Comparison of ENCODE assay signal across 25 mouse cellular contexts in the genomic region with DNA sequence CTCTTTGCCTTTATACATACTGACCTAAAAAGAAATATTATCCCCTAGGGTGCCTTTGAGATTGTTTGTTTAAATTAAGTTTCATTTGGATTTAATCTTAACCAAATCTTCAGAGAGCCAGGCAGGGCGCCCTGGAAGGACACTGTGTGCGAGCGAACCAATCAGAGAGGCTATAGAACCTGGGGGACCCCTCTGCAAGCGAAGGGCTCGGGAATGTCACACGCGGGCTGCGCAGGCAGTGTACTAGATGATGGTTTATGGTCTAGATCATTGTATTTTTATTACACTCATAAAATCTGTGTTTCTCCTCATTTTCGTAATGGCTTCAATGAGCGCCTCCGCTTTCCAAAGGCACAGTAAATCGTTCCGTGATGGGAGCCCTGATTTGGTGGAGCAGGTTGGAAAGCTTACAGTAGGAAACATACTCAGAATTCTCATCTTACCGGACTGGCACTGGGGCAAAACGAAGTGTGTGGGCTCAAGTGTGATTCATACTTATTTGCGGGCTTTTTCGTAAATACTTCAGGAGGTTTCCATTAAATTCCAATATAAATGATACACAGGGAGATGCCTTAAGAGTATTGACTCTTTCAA.
DNase-seq lines count a peak whose midpoint lies in the region; ATAC-seq and TF ChIP-seq lines count a peak whose summit lies in the region.
"Had no signal": no experiment of that assay in that cellular context is flagged by ENCODE, and none has a peak within 500 bp of the region (broad histone marks: within the 10 kb centered on the region; RNA-seq: fewer than 3 reads in every experiment).

No protein-coding gene starts in this region.

- no peak for DNase-seq in hindbrain, embryonic 14.5 days (ENCODE audit: low spot score)
- no peak for DNase-seq in hindbrain, embryonic 11.5 days (ENCODE audit: low spot score)
- peak; percentile 16 to 27 for DNase-seq in kidney, postnatal 4 days
- no peak for DNase-seq in kidney, adult 8-10 months
- DNase-seq in hindbrain, postnatal 0 days (ENCODE audit: low spot score), result peak; percentile 30
- DNase-seq: adrenal gland, postnatal 25 days; cerebellum, adult 11 months; cerebellum, postnatal 10 days; gastrocnemius, postnatal 14 days; kidney, postnatal 10 days; layer of hippocampus, adult 9-11 months; left cerebral cortex, postnatal 4 days; lung, postnatal 4 days; right cerebral cortex, postnatal 14 days; spleen, adult 18-20 months; thymus, adult 18-20 months had no signal

- H3K27ac ChIP-seq in hindbrain, embryonic 14.5 days, result peak overlapping the region; percentile 14; the same call in 1 of the 2 replicates
- H3K27ac ChIP-seq in hindbrain, embryonic 11.5 days (ENCODE audit: low read depth, low read length), result no peak overlapping the region
- H3K27ac ChIP-seq in hindbrain, postnatal 0 days, result no peak overlapping the region
- no peak overlapping the region for H3K27ac ChIP-seq in neural tube, embryonic 12.5 days
- no peak overlapping the region for H3K27ac ChIP-seq in heart, embryonic 11.5 days (ENCODE audit: low read depth, low read length)
- H3K27ac ChIP-seq: forebrain, embryonic 15.5 days; left cerebral cortex, adult 2 months; liver, embryonic 14.5 days; lung, embryonic 15.5 days; stomach, embryonic 15.5 days had no signal

- WGBS in hindbrain, embryonic 14.5 days, result 71% methylated on average over 17 of the region's 17 CpGs
- 88% methylated on average over 17 of the region's 17 CpGs for WGBS in hindbrain, embryonic 11.5 days
- WGBS in hindbrain, postnatal 0 days, result 74% methylated on average over 17 of the region's 17 CpGs
- WGBS in neural tube, embryonic 12.5 days, result 51% methylated on average over 17 of the region's 17 CpGs
- 86% methylated on average over 17 of the region's 17 CpGs for WGBS in heart, embryonic 11.5 days (ENCODE audit: insufficient replicate concordance)

- H3K4me3 ChIP-seq in hindbrain, embryonic 14.5 days (replicated peaks; ENCODE audit: low read length), result no peak overlapping the region
- H3K4me3 ChIP-seq in hindbrain, embryonic 11.5 days (ENCODE audit: low read depth, low read length), result no peak overlapping the region
- no peak overlapping the region for H3K4me3 ChIP-seq in hindbrain, postnatal 0 days (ENCODE audit: low read length)
- no peak overlapping the region for H3K4me3 ChIP-seq in neural tube, embryonic 12.5 days
- H3K4me3 ChIP-seq in heart, embryonic 11.5 days (ENCODE audit: low read depth, low read length), result no peak overlapping the region
- H3K4me3 ChIP-seq: forebrain, embryonic 15.5 days; left cerebral cortex, adult 2 months; lung, embryonic 15.5 days; stomach, embryonic 15.5 days had no signal

- no peaks in the 10 kb centered on the region for H3K27me3 ChIP-seq in hindbrain, embryonic 14.5 days (ENCODE audit: control insufficient read depth, insufficient read depth, low read length)
- H3K27me3 ChIP-seq in hindbrain, embryonic 11.5 days (ENCODE audit: control insufficient read depth, insufficient read depth, low read length), result no peaks in the 10 kb centered on the region
- no peaks in the 10 kb centered on the region for H3K27me3 ChIP-seq in hindbrain, postnatal 0 days (ENCODE audit: insufficient read depth, low read length)
- no peaks in the 10 kb centered on the region for H3K27me3 ChIP-seq in neural tube, embryonic 12.5 days (replicated peaks)
- H3K27me3 ChIP-seq in heart, embryonic 11.5 days (ENCODE audit: control insufficient read depth, insufficient read depth, low read length), result no peaks in the 10 kb centered on the region
- H3K27me3 ChIP-seq: CH12.LX; forebrain, embryonic 15.5 days; lung, embryonic 15.5 days; stomach, embryonic 15.5 days had no signal

- no peak overlapping the region for H3K9ac ChIP-seq in hindbrain, embryonic 14.5 days
- no peak overlapping the region for H3K9ac ChIP-seq in hindbrain, embryonic 11.5 days (ENCODE audit: low read depth, low read length)
- no peak overlapping the region for H3K9ac ChIP-seq in hindbrain, postnatal 0 days (replicated peaks; ENCODE audit: low read length)
- H3K9ac ChIP-seq in neural tube, embryonic 12.5 days, result no peak overlapping the region
- H3K9ac ChIP-seq in heart, embryonic 11.5 days (ENCODE audit: low read depth, low read length), result no peak overlapping the region
- H3K9ac ChIP-seq: forebrain, embryonic 15.5 days; liver, embryonic 14.5 days; lung, embryonic 15.5 days; stomach, embryonic 15.5 days had no signal

- peaks cover 10% of the 10 kb centered on the region; the same call in 1 of the 2 replicates for H3K4me1 ChIP-seq in hindbrain, embryonic 14.5 days (replicated peaks; ENCODE audit: control insufficient read depth, insufficient read depth, low read length)
- H3K4me1 ChIP-seq in hindbrain, embryonic 11.5 days (replicated peaks; ENCODE audit: control insufficient read depth, insufficient read depth, low read length), result peaks cover 5% of the 10 kb centered on the region; the same call in 1 of the 2 replicates
- H3K4me1 ChIP-seq in hindbrain, postnatal 0 days (ENCODE audit: insufficient read depth, low read length), result no peaks in the 10 kb centered on the region
- peaks cover 10% of the 10 kb centered on the region; the same call in 1 of the 2 replicates for H3K4me1 ChIP-seq in neural tube, embryonic 12.5 days
- no peaks in the 10 kb centered on the region; the same call in 1 of the 2 replicates for H3K4me1 ChIP-seq in heart, embryonic 11.5 days (ENCODE audit: control insufficient read depth, insufficient read depth, low read length)
- H3K4me1 ChIP-seq: stomach, embryonic 15.5 days had no signal

- H3K4me2 ChIP-seq in hindbrain, embryonic 14.5 days (replicated peaks), result no peak overlapping the region; the same call in 1 of the 2 replicates
- no peak overlapping the region for H3K4me2 ChIP-seq in hindbrain, embryonic 11.5 days (replicated peaks; ENCODE audit: low read depth, low read length)
- no peak overlapping the region for H3K4me2 ChIP-seq in hindbrain, postnatal 0 days (ENCODE audit: low read depth, low read length)
- H3K4me2 ChIP-seq in neural tube, embryonic 12.5 days (replicated peaks), result no peak overlapping the region
- H3K4me2 ChIP-seq in heart, embryonic 11.5 days, result no peak overlapping the region
- H3K4me2 ChIP-seq: forebrain, embryonic 15.5 days; lung, embryonic 15.5 days; stomach, embryonic 15.5 days had no signal

- peak; percentile 68 for ATAC-seq in hindbrain, embryonic 14.5 days (ENCODE audit: low FRiP score)
- ATAC-seq in hindbrain, embryonic 11.5 days (ENCODE audit: low FRiP score), result no peak
- peak; percentile 55; the same call in 1 of the 2 replicates for ATAC-seq in hindbrain, postnatal 0 days
- ATAC-seq in neural tube, embryonic 12.5 days (ENCODE audit: low FRiP score, low read depth), result peak; percentile 90
- no peak for ATAC-seq in heart, embryonic 11.5 days (replicated peaks; ENCODE audit: insufficient number of reproducible peaks, low FRiP score, low TSS enrichment)
- ATAC-seq in megakaryocyte, adult 5-6 weeks (ENCODE audit: poor library complexity, severe bottlenecking), result no peak
- ATAC-seq: forebrain, embryonic 15.5 days had no signal

- H3K9me3 ChIP-seq in hindbrain, embryonic 14.5 days (ENCODE audit: control insufficient read depth, low read length), result no peaks in the 10 kb centered on the region
- no peaks in the 10 kb centered on the region for H3K9me3 ChIP-seq in hindbrain, embryonic 11.5 days (ENCODE audit: control insufficient read depth, low read length)
- no peaks in the 10 kb centered on the region for H3K9me3 ChIP-seq in hindbrain, postnatal 0 days (ENCODE audit: low read length)
- H3K9me3 ChIP-seq in neural tube, embryonic 12.5 days, result no peaks in the 10 kb centered on the region
- H3K9me3 ChIP-seq in heart, embryonic 11.5 days (replicated peaks; ENCODE audit: control insufficient read depth, low read length), result no peaks in the 10 kb centered on the region
- H3K9me3 ChIP-seq: forebrain, embryonic 15.5 days; lung, embryonic 15.5 days; stomach, embryonic 15.5 days had no signal

- no peak for TF ChIP-seq CTCF in hindbrain, postnatal 0 days (IDR thresholded peaks at IDR 0.05; ENCODE audit: low read depth)

- peaks cover 29% of the 10 kb centered on the region for H3K36me3 ChIP-seq in hindbrain, embryonic 14.5 days (replicated peaks; ENCODE audit: control insufficient read depth, insufficient read depth)
- peaks cover 8% of the 10 kb centered on the region for H3K36me3 ChIP-seq in hindbrain, embryonic 11.5 days (ENCODE audit: control insufficient read depth, insufficient read depth, low read length)
- no peaks in the 10 kb centered on the region for H3K36me3 ChIP-seq in hindbrain, postnatal 0 days (ENCODE audit: insufficient read depth, low read length)
- H3K36me3 ChIP-seq in neural tube, embryonic 12.5 days, result no peaks in the 10 kb centered on the region; the same call in 1 of the 2 replicates
- no peaks in the 10 kb centered on the region for H3K36me3 ChIP-seq in heart, embryonic 11.5 days (ENCODE audit: control insufficient read depth, insufficient read depth, low read length)
- H3K36me3 ChIP-seq: forebrain, embryonic 15.5 days; lung, embryonic 15.5 days; stomach, embryonic 15.5 days had no signal

Comparison
In these comparisons a context has a peak if more than half of its experiments do, and no peak if none do; other contexts are left out.
1. ATAC-seq: peak in hindbrain, embryonic 14.5 days (single experiment), hindbrain, postnatal 0 days (single experiment) and neural tube, embryonic 12.5 days (single experiment); none in hindbrain, embryonic 11.5 days (single experiment), heart, embryonic 11.5 days (single experiment) and megakaryocyte, adult 5-6 weeks (single experiment).
2. DNase-seq: peak in kidney, postnatal 4 days (2 of 2) and hindbrain, postnatal 0 days (single experiment); none in hindbrain, embryonic 14.5 days (single experiment), hindbrain, embryonic 11.5 days (single experiment) and kidney, adult 8-10 months (0 of 2).